Mouse (Mus musculus) myocyte (in vitro differentiated cells): ENCODE results near the gene Gnat1.

ENCODE experiments used
- CEBPB ChIP-seq: IDR thresholded peaks from 2 replicates; pipeline ENCODE4 v1.6.1; 2011; ENCODE audit warnings: mild to moderate bottlenecking, moderate library complexity; ENCODE audit not compliant: poor library complexity, insufficient read depth, severe bottlenecking
- E2F4 ChIP-seq: IDR thresholded peaks from one replicate; pipeline ENCODE4 v1.6.1; 2011; ENCODE audit warnings: mild to moderate bottlenecking, control low read depth, moderate library complexity; ENCODE audit not compliant: insufficient read depth
- MAX ChIP-seq: IDR thresholded peaks from one replicate; pipeline ENCODE4 v1.6.1; 2011; ENCODE audit warnings: low read depth, mild to moderate bottlenecking, control low read depth
- MYOD1 ChIP-seq, 3 experiments: IDR thresholded peaks; one replicate each; pipeline ENCODE4 v1.6.1; 2011; ENCODE audit warnings: control low read depth in 2 of 3, low read depth in 2 of 3, mild to moderate bottlenecking in 2 of 3, moderate library complexity in 1 of 3; ENCODE audit not compliant: insufficient read length in 2 of 3, control insufficient read depth in 1 of 3
- MYOG ChIP-seq, 3 experiments: IDR thresholded peaks; one replicate each; pipeline ENCODE4 v1.6.1; 2011; ENCODE audit warnings: control low read depth in 2 of 3, low read depth in 2 of 3, mild to moderate bottlenecking in 2 of 3; ENCODE audit not compliant: insufficient read length in 2 of 3, control insufficient read depth in 1 of 3, insufficient read depth in 1 of 3
- POLR2A ChIP-seq: IDR thresholded peaks from one replicate; pipeline ENCODE4 v1.6.1; 2011; ENCODE audit warnings: low read depth, mild to moderate bottlenecking, control low read depth, moderate library complexity; ENCODE audit not compliant: insufficient read length
- POLR2AphosphoS2 ChIP-seq: IDR thresholded peaks from one replicate; pipeline ENCODE4 v1.6.1; 2011; ENCODE audit warnings: low read depth, control low read depth; ENCODE audit not compliant: insufficient read length
- SRF ChIP-seq: IDR thresholded peaks from one replicate; pipeline ENCODE4 v1.6.1; 2011; ENCODE audit warnings: low read depth; ENCODE audit not compliant: control insufficient read depth, insufficient read length
- TCF12 ChIP-seq: IDR thresholded peaks from one replicate; pipeline ENCODE4 v1.6.1; 2011; ENCODE audit warnings: mild to moderate bottlenecking, control low read depth; ENCODE audit not compliant: poor library complexity, insufficient read depth, severe bottlenecking
- TCF3 ChIP-seq: IDR thresholded peaks from one replicate; pipeline ENCODE4 v1.6.1; 2011; ENCODE audit warnings: low read depth, control low read depth; ENCODE audit not compliant: insufficient read length

DNA sequence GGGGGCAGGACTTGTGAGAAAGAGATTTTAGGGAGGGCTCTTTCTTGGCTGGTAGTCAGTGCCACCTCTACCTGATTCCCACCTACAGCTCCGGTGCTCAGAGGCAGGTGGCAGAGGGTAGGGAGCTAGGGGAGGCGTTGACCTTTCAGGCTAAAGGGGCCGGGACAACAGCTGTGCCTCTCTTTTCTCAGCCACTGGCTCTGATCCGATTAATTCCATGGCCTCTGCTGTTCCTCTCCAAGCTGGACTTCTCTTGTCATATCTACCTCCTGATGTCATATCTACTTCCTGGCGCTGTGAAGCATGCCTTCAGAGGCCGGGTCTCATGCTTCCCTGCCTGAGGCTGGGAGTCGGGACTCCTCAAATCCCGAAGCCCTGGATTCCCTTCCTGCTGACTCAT is 11.5 kb downstream of the Gnat1 start:
- TF ChIP-seq POLR2AphosphoS2: no peak
- no peak for TF ChIP-seq E2F4
- no peak for TF ChIP-seq CEBPB
- TF ChIP-seq POLR2A: no peak
- TF ChIP-seq SRF: no peak
- no peak for TF ChIP-seq MYOD1 (IDR thresholded peaks at IDR 0.05; ENCODE audit: control insufficient read depth in 1 of 3, insufficient read length in 2 of 3, low read depth in 2 of 3)
- TF ChIP-seq MYOG (IDR thresholded peaks at IDR 0.05; ENCODE audit: control insufficient read depth in 1 of 3, insufficient read depth in 1 of 3, insufficient read length in 2 of 3, low read depth in 2 of 3): no peak
- no peak for TF ChIP-seq TCF12
- TF ChIP-seq MAX: no peak
- TF ChIP-seq TCF3: no peak
